Mouse (Mus musculus): ENCODE measurements around the gene B630019K06Rik. TPM values are rescaled to one million over a fixed set of nuclear protein-coding genes. Genes with fewer than 3 reads are reported as not detected.
"Not testable (repeated sequence)": the region's sequence is repeated elsewhere in the genome, so short reads cannot be mapped to it uniquely, and the experiment has no call there.

B630019K06Rik gene
- 6.5 and 7.0 TPM in 2 replicates for polyA plus RNA-seq (2014; fragmentation: Nextera tagmentation; extraction: Ambion mirVana)

GRCm38 (mm10) chrX:8892343-8893155 is at the start of gene B630019K06Rik:
Gene B630019K06Rik, plus strand, starts transcription at chrX:8892382.
- no peak for TF ChIP-seq CTCF (IDR thresholded peaks at IDR 0.05; ENCODE audit: low read depth)
- peak; percentile 95 for ATAC-seq (ENCODE audit: insufficient read depth)
- Histone ChIP-seq H3K4me2 (peak within 1 kb of the TSS; percentile 67), H3K4me1 (ENCODE audit: insufficient read depth) (no peaks in the 10 kb centered on the region; the same call in 1 of the 2 replicates), H3K27me3 (ENCODE audit: insufficient read depth, low read length) (no peaks in the 10 kb centered on the region), H3K27ac (ENCODE audit: low read depth) (peak within 1 kb of the TSS; percentile 86), H3K9ac (peak within 1 kb of the TSS; percentile 74), H3K36me3 (ENCODE audit: insufficient read depth) (0 out of 2 replicates have a peak, but pooled peaks cover 4% of the 10 kb centered on the region), H3K9me3 (ENCODE audit: low read depth, low read length) (no peaks in the 10 kb centered on the region), H3K4me3 (ENCODE audit: low read depth, low read length) (peak within 1 kb of the TSS; percentile 53)
- peak; percentile 78 for DNase-seq
- 6% methylated on average over 86 of the region's 95 CpGs for WGBS

DNA sequence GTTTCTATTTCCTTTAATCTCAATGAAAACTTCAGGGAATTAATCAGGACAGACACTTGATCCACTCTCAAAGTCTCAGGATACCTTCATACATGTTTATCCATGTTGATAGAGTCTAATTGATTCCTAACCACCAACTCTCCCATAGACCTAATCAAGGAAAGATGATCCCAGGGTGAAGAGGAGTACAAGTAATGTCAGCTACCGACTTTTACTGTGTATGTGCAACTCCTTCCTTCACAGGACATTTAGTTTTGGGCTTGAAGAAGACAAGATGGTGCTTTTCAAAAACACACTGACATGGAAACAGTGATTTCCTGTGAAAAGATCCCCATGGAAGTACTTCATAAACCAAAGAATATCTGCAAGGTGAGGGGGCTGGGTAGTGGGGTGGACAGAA is 48.5 kb upstream of the B630019K06Rik start, which contains the start of gene Gm6592:
Gm6592 (plus strand) TSS at position 301 of the 400 bp plus-strand sequence.
- no peak for DNase-seq
- Histone ChIP-seq H3K27me3 (ENCODE audit: insufficient read depth, low read length) (no peaks in the 10 kb centered on the region), H3K9ac (no peak within 1 kb of the TSS)

DNA sequence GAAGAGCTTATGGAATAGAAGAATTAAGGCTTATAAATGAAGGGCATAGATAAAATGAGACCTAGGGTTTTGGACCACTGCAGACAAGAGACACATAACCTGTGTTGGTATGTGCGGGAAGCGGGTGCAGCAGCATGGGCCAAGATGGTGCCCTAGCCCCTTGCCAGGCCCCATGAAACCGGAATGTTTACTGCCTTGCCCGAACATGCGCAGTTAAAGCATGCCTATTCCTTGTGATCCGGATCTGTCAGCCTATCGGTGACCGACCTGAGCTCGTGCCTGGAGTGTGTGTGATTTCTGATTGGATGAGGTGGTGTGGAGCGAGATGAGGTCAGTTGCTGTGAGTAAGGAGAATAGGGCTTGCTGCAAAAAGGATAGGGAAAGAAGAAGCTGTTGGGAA is 39.7 kb upstream of the B630019K06Rik start:
- WGBS = 86% methylated on average over 10 of the region's 10 CpGs
- H3K9ac ChIP-seq = no peak overlapping the region

More for the DNA sequence above, 48.5 kb upstream of the B630019K06Rik start, which contains the start of gene Gm6592:
- 74% methylated on average over 1 of the region's 1 CpGs for WGBS
- Histone ChIP-seq H3K4me2 (no peak within 1 kb of the TSS), H3K9me3 (ENCODE audit: low read depth, low read length) (no peaks in the 10 kb centered on the region), H3K4me3 (ENCODE audit: low read depth, low read length) (no peak within 1 kb of the TSS), H3K4me1 (ENCODE audit: insufficient read depth) (no peaks in the 10 kb centered on the region), H3K27ac (ENCODE audit: low read depth) (no peak within 1 kb of the TSS), H3K36me3 (ENCODE audit: insufficient read depth) (no peaks in the 10 kb centered on the region)
- TF ChIP-seq CTCF (IDR thresholded peaks at IDR 0.05; ENCODE audit: low read depth) = no peak
- no peak for ATAC-seq (ENCODE audit: insufficient read depth)

GRCm38 (mm10) chrX:8864331-8864730 is 27.9 kb upstream of the B630019K06Rik start:
- not testable (repeated sequence) for H3K27ac ChIP-seq (ENCODE audit: low read depth); H3K4me3 ChIP-seq (ENCODE audit: low read depth, low read length); H3K9me3 ChIP-seq (ENCODE audit: low read depth, low read length); H3K36me3 ChIP-seq (ENCODE audit: insufficient read depth); H3K4me1 ChIP-seq (ENCODE audit: insufficient read depth); H3K27me3 ChIP-seq (ENCODE audit: insufficient read depth, low read length); H3K9ac ChIP-seq; H3K4me2 ChIP-seq
- WGBS = 2% methylated on average over 3 of the region's 3 CpGs
- DNase-seq (peak; percentile 86), ATAC-seq (ENCODE audit: insufficient read depth) (peak; percentile 47; the same call in 1 of the 2 replicates)
- peak; percentile 67 for TF ChIP-seq CTCF (IDR thresholded peaks at IDR 0.05; ENCODE audit: low read depth)

More for the DNA sequence above, 39.7 kb upstream of the B630019K06Rik start:
- H3K27ac ChIP-seq (ENCODE audit: low read depth) = no peak overlapping the region
- no peaks in the 10 kb centered on the region for H3K9me3 ChIP-seq (ENCODE audit: low read depth, low read length)
- DNase-seq (no peak), ATAC-seq (ENCODE audit: insufficient read depth) (no peak)
- no peaks in the 10 kb centered on the region for H3K36me3 ChIP-seq (ENCODE audit: insufficient read depth)
- no peak for TF ChIP-seq CTCF (IDR thresholded peaks at IDR 0.05; ENCODE audit: low read depth)
- no peaks in the 10 kb centered on the region for H3K27me3 ChIP-seq (ENCODE audit: insufficient read depth, low read length)
- no peaks in the 10 kb centered on the region for H3K4me1 ChIP-seq (ENCODE audit: insufficient read depth)
- H3K4me2 ChIP-seq = no peak overlapping the region
- no peak overlapping the region for H3K4me3 ChIP-seq (ENCODE audit: low read depth, low read length)

GRCm38 (mm10) chrX:8873953-8874352 is 18.2 kb upstream of the B630019K06Rik start, which contains the start of gene Gm5751:
Gene Gm5751, plus strand, starts transcription at chrX:8874253.
- not testable (repeated sequence) for H3K4me2 ChIP-seq
- WGBS = 76% methylated on average over 3 of the region's 4 CpGs

DNA sequence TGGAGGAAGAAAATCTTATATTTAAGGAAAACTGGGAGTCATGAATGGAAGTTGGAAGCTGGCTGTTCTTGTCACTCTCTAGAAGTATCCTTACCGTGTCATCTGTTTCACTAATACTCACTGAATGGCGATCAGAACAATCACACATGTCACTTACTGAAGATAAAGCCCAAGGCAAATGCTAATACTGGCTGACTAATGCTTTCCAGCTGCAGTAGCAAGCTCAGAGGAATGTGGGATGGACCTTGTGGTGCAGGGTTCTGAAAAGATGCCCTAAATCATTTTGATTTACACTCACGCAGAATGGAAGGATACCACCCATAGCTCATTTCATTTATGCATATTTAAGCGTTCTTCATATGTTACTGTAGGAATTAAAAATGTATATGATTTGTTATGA is 7.8 kb upstream of the B630019K06Rik start:
- ATAC-seq (ENCODE audit: insufficient read depth) (no peak), DNase-seq (no peak)
- Histone ChIP-seq H3K9ac (no peak overlapping the region), H3K4me3 (ENCODE audit: low read depth, low read length) (no peak overlapping the region), H3K27me3 (ENCODE audit: insufficient read depth, low read length) (no peaks in the 10 kb centered on the region), H3K36me3 (ENCODE audit: insufficient read depth) (0 out of 2 replicates have a peak, but pooled peaks cover 5% of the 10 kb centered on the region), H3K4me1 (ENCODE audit: insufficient read depth) (no peaks in the 10 kb centered on the region), H3K4me2 (no peak overlapping the region), H3K9me3 (ENCODE audit: low read depth, low read length) (no peaks in the 10 kb centered on the region), H3K27ac (ENCODE audit: low read depth) (no peak overlapping the region)
- no peak for TF ChIP-seq CTCF (IDR thresholded peaks at IDR 0.05; ENCODE audit: low read depth)
- 67% methylated on average over 4 of the region's 4 CpGs for WGBS

More at GRCm38 (mm10) chrX:8873953-8874352, 18.2 kb upstream of the B630019K06Rik start, which contains the start of gene Gm5751:
- H3K4me1 ChIP-seq (ENCODE audit: insufficient read depth); H3K9me3 ChIP-seq (ENCODE audit: low read depth, low read length); H3K27ac ChIP-seq (ENCODE audit: low read depth); DNase-seq; H3K36me3 ChIP-seq (ENCODE audit: insufficient read depth); H3K4me3 ChIP-seq (ENCODE audit: low read depth, low read length); H3K9ac ChIP-seq; H3K27me3 ChIP-seq (ENCODE audit: insufficient read depth, low read length); ATAC-seq (ENCODE audit: insufficient read depth): not testable (repeated sequence)

DNA sequence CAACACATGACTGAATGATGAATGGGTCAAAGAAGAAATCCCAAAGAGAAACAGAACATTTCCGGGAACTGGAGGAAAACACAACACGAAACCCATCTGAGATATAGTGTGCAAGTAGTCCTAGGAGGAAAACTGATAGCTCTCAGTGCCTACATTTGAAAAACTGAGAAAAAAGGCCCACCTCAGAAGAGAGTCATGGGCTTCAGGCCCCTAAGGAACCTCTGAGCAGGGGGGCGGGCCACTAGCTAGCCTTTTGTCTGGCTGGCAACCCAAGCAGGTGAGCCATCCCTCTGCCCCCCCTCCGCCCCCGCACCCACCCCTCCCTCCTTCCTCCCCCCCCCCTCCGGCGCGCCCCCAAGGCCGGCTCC is 223 bp upstream of the B630019K06Rik start:
- Histone ChIP-seq H3K4me1 (ENCODE audit: insufficient read depth) (no peaks in the 10 kb centered on the region; the same call in 1 of the 2 replicates), H3K36me3 (ENCODE audit: insufficient read depth) (0 out of 2 replicates have a peak, but pooled peaks cover 5% of the 10 kb centered on the region), H3K27ac (ENCODE audit: low read depth) (peak overlapping the region; percentile 86), H3K9ac (peak overlapping the region; percentile 74), H3K4me3 (ENCODE audit: low read depth, low read length) (peak overlapping the region; percentile 53), H3K4me2 (peak overlapping the region; percentile 67), H3K27me3 (ENCODE audit: insufficient read depth, low read length) (no peaks in the 10 kb centered on the region), H3K9me3 (ENCODE audit: low read depth, low read length) (no peaks in the 10 kb centered on the region)
- WGBS = 24% methylated on average over 4 of the region's 9 CpGs
- peak; percentile 35 for ATAC-seq (ENCODE audit: insufficient read depth)
- no peak for TF ChIP-seq CTCF (IDR thresholded peaks at IDR 0.05; ENCODE audit: low read depth)
- DNase-seq = no peak

Measured in lung, embryonic 14.5 days (tissue).